Mouse (Mus musculus) MEL (cell line): ENCODE measurements at regions not wholly inside any gene's neighbourhood (a gene's known extent, or its start where the extent isn't known, plus 50 kb on each side); places are given as distances from the start of the nearest gene placed in this dataset.

Experiments
- CTCF ChIP-seq, 3 experiments: IDR thresholded peaks in 2 of 3; conservative IDR thresholded peaks in 1 of 3; 2 replicates each; pipeline ENCODE4 v1.5.1; 2011 to 2012; ENCODE audit warnings: low read length in 3 of 3, low read depth in 2 of 3, mild to moderate bottlenecking in 2 of 3, improper control_type of control experiment in 1 of 3, inconsistent platforms in 1 of 3, mixed read lengths in 1 of 3, moderate library complexity in 1 of 3; ENCODE audit not compliant: control insufficient read depth in 1 of 3, insufficient read depth in 1 of 3, poor library complexity in 1 of 3, severe bottlenecking in 1 of 3
- EP300 ChIP-seq, 2 experiments: IDR thresholded peaks; 2 replicates each; pipeline ENCODE4 v1.6.1; 2011; ENCODE audit warnings: improper control_type of control experiment in 2 of 2, low read length in 2 of 2, low read depth in 1 of 2, mild to moderate bottlenecking in 1 of 2
- GABPA ChIP-seq: IDR thresholded peaks from 2 replicates; pipeline ENCODE4 v1.6.1; 2012; ENCODE audit warnings: low read depth, mild to moderate bottlenecking, inconsistent platforms, low read length, improper control_type of control experiment, moderate library complexity
- MAFK ChIP-seq: IDR thresholded peaks from 2 replicates; pipeline ENCODE4 v1.6.1; 2011; ENCODE audit warnings: low read depth, mild to moderate bottlenecking, low read length, improper control_type of control experiment, borderline replicate concordance
- MEF2A ChIP-seq: IDR thresholded peaks from 2 replicates; pipeline ENCODE4 v1.6.1; 2014; ENCODE audit warnings: low read depth, mild to moderate bottlenecking, inconsistent platforms, low read length, improper control_type of control experiment; ENCODE audit not compliant: poor library complexity, insufficient replicate concordance, severe bottlenecking; ENCODE audit errors: extremely low read depth
- POLR2A ChIP-seq, 2 experiments: IDR thresholded peaks; 2 replicates each; pipeline ENCODE4 v1.6.1; 2011 to 2012; ENCODE audit warnings: low read length in 2 of 2, mild to moderate bottlenecking in 2 of 2, control low read depth in 1 of 2, improper control_type of control experiment in 1 of 2, low read depth in 1 of 2, moderate library complexity in 1 of 2; ENCODE audit not compliant: control insufficient read depth in 1 of 2, insufficient read depth in 1 of 2, poor library complexity in 1 of 2
- POLR2AphosphoS5 ChIP-seq: IDR thresholded peaks from 2 replicates; pipeline ENCODE4 v1.6.1; 2012; ENCODE audit warnings: low read depth, borderline replicate concordance, mild to moderate bottlenecking, inconsistent platforms, low read length, moderate library complexity, mixed read lengths
- ZNF384 ChIP-seq: IDR thresholded peaks from 2 replicates; pipeline ENCODE4 v1.6.1; 2012; ENCODE audit warnings: low read depth, mild to moderate bottlenecking, inconsistent platforms, low read length, improper control_type of control experiment

DNA sequence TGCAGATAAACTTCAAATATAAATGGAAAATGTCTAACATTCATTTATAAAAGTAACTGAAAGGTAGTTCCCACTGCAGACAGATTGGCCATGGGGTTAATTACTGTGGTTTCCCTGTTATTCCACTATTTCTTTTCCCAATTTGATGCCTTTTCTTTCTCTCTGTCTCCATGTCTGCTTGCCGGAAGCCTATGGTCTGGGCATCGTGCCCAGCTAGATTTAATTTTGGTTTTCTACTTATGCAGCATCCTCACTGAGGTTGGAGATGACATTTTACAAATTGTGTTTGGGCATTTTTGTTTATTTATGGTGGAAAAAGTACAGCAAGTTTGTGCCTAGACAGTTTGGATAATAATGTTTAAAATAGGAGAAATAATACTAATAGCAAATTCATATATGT is 3214.0 kb upstream of the Lrrc6 start:
- TF ChIP-seq GABPA, result no peak
- no peak for TF ChIP-seq POLR2A (IDR thresholded peaks at IDR 0.05; ENCODE audit: control insufficient read depth in 1 of 2, insufficient read depth in 1 of 2, low read depth in 1 of 2, low read length in 2 of 2, poor library complexity in 1 of 2)
- TF ChIP-seq EP300 (IDR thresholded peaks at IDR 0.05; ENCODE audit: low read depth in 1 of 2, low read length in 2 of 2), result no peak
- TF ChIP-seq MEF2A, result no peak
- TF ChIP-seq POLR2AphosphoS5, result no peak
- TF ChIP-seq MAFK, result no peak
- TF ChIP-seq CTCF (IDR thresholded peaks at IDR 0.05 in 2 of 3, conservative IDR thresholded peaks at IDR 0.05 in 1 of 3; ENCODE audit: control insufficient read depth in 1 of 3, insufficient read depth in 1 of 3, low read depth in 2 of 3, low read length in 3 of 3, poor library complexity in 1 of 3, severe bottlenecking in 1 of 3), result no peak
- no peak for TF ChIP-seq ZNF384
